Mouse (Mus musculus): Measurements from ENCODE around the gene Lrrc38. TPM values are rescaled to one million over a fixed set of nuclear protein-coding genes. Genes with fewer than 3 reads are reported as not detected.

Lrrc38 gene
- not detected in 2 replicates for polyA plus RNA-seq (2015; fragmentation: Nextera tagmentation; extraction: Ambion mirVana)

DNA sequence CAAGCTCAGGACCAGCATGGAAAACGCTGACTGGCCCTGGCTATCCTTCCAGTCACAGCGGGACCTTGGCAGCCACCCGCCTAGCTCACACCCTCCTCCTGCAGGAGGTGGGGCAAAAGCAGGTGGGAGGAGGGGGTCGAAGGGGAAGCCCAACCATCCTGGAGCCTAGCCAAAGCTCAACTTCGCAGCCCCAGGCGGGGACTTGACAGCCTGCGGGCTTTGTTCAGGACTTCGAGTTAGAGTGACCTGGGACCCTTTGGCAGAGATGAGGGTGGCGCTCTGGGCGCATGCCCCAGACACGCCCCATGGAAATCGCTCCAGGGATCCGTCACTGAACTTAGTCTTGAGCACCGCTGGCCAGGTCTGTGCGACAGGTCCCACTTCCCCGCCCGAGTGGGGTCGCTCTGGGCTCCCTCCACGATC, at the start of gene Lrrc38:
TSS of gene Lrrc38 (plus strand) at position 274 of the 423 bp plus-strand sequence.
- Histone ChIP-seq H3K9me3 (ENCODE audit: control insufficient read depth, low read length) (no peaks in the 10 kb centered on the region), H3K27ac (ENCODE audit: low read length) (no peak within 1 kb of the TSS), H3K36me3 (ENCODE audit: control insufficient read depth, insufficient read depth, low read length) (no peaks in the 10 kb centered on the region), H3K27me3 (replicated peaks; ENCODE audit: control insufficient read depth, insufficient read depth, low read length) (peaks cover 33% of the 10 kb centered on the region), H3K4me3 (ENCODE audit: low read length) (peak within 1 kb of the TSS; percentile 55), H3K9ac (ENCODE audit: low read depth, low read length) (peak within 1 kb of the TSS; percentile 43), H3K4me2 (ENCODE audit: low read depth, low read length) (peak within 1 kb of the TSS; percentile 94), H3K4me1 (ENCODE audit: control insufficient read depth, insufficient read depth, low read length) (peaks cover 5% of the 10 kb centered on the region; the same call in 1 of the 2 replicates)
- ATAC-seq, result peak; percentile 55; the same call in 1 of the 2 replicates
- WGBS, result under 1% methylated on average over 19 of the region's 19 CpGs

DNA sequence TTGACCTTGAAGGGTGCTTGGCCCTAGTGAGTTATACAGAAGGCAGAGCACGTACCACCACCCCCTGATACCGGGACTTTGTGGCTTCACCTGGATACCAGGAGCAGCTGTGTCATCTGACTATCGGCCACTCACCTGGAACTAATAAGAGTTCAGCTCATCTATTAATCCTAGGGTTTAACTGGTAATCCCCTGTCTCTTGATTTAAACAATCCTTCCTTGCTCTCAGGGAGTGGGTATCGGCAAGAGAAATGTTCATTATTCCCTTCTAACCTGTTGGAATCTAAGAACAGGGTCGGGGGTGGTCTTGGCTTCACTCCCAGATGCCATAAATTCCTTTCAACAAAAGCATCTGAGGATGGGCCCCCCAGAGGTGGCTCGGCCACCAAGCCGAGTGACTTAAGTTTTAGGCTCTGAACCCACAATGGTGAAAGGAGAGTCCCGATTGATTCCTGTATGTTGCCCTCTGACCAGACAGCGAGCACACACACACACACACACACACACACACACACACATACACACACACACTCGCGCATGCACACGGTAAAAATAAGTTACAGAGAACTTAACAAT, 49.4 kb upstream of the Lrrc38 start:
- peaks cover 3% of the 10 kb centered on the region; the same call in 1 of the 2 replicates for H3K27me3 ChIP-seq (replicated peaks; ENCODE audit: control insufficient read depth, insufficient read depth, low read length)
- ATAC-seq, result no peak
- peaks cover 13% of the 10 kb centered on the region for H3K4me1 ChIP-seq (ENCODE audit: control insufficient read depth, insufficient read depth, low read length)
- WGBS, result 24% methylated on average over 12 of the region's 12 CpGs
- peak overlapping the region; percentile 59; the same call in 1 of the 2 replicates for H3K4me2 ChIP-seq (ENCODE audit: low read depth, low read length)
- no peaks in the 10 kb centered on the region for H3K36me3 ChIP-seq (ENCODE audit: control insufficient read depth, insufficient read depth, low read length)
- H3K4me3 ChIP-seq (ENCODE audit: low read length), result peak overlapping the region; percentile 51; the same call in 1 of the 2 replicates
- H3K27ac ChIP-seq (ENCODE audit: low read length), result no peak overlapping the region
- peak overlapping the region; percentile 44; the same call in 1 of the 2 replicates for H3K9ac ChIP-seq (ENCODE audit: low read depth, low read length)
- no peaks in the 10 kb centered on the region for H3K9me3 ChIP-seq (ENCODE audit: control insufficient read depth, low read length)

- ATAC-seq, result no peak
- Histone ChIP-seq H3K36me3 (ENCODE audit: control insufficient read depth, insufficient read depth, low read length) (no peaks in the 10 kb centered on the region), H3K9me3 (ENCODE audit: control insufficient read depth, low read length) (no peaks in the 10 kb centered on the region), H3K27ac (ENCODE audit: low read length) (no peak overlapping the region), H3K9ac (ENCODE audit: low read depth, low read length) (no peak overlapping the region), H3K4me2 (ENCODE audit: low read depth, low read length) (no peak overlapping the region), H3K4me3 (ENCODE audit: low read length) (no peak overlapping the region), H3K27me3 (replicated peaks; ENCODE audit: control insufficient read depth, insufficient read depth, low read length) (peaks cover 3% of the 10 kb centered on the region; the same call in 1 of the 2 replicates), H3K4me1 (ENCODE audit: control insufficient read depth, insufficient read depth, low read length) (peaks cover 13% of the 10 kb centered on the region)
- 57% methylated on average over 5 of the region's 5 CpGs for WGBS
Observed at GRCm38 (mm10) chr4:143301042-143301441, 48.5 kb upstream of the Lrrc38 start.

GRCm38 (mm10) chr4:143301875-143302274, 47.7 kb upstream of the Lrrc38 start:
- H3K27ac ChIP-seq (ENCODE audit: low read length), result no peak overlapping the region
- peaks cover 11% of the 10 kb centered on the region for H3K4me1 ChIP-seq (ENCODE audit: control insufficient read depth, insufficient read depth, low read length)
- no peak overlapping the region for H3K9ac ChIP-seq (ENCODE audit: low read depth, low read length)
- 40% methylated on average over 4 of the region's 4 CpGs for WGBS
- no peak overlapping the region for H3K4me3 ChIP-seq (ENCODE audit: low read length)
- ATAC-seq, result peak; percentile 47
- no peaks in the 10 kb centered on the region for H3K9me3 ChIP-seq (ENCODE audit: control insufficient read depth, low read length)
- H3K4me2 ChIP-seq (ENCODE audit: low read depth, low read length), result no peak overlapping the region
- H3K27me3 ChIP-seq (replicated peaks; ENCODE audit: control insufficient read depth, insufficient read depth, low read length), result peaks cover 3% of the 10 kb centered on the region; the same call in 1 of the 2 replicates
- no peaks in the 10 kb centered on the region for H3K36me3 ChIP-seq (ENCODE audit: control insufficient read depth, insufficient read depth, low read length)

DNA sequence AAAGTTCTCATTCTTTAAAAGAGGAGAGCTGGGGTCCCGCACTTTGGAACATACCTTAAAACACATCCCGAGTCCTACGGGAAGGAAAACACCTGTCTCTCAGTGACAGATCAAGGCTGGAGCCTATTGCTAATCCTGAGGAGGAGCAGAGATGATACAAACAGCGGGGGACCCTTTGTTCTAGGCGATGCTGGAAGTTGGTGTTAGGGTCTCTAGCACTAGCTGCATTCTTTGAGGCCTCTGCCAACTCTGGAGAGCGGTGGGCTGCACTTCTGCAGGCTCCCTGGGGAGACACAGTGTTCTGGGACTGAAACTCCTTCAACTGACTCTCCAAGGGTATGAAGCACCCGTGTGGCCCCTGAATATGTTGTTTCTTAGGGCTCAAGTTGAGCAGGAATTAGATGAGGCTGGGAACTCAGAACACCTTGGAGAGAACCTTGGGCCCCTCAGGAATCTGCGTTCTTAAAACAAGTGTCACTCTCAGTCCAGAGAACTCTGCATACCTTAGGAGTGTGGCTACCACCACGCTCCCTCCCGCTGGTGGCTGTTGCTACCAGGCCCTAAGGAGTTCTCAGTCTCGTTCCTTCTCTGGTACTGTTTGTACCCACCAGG, 47.2 kb upstream of the Lrrc38 start:
- no peak overlapping the region for H3K9ac ChIP-seq (ENCODE audit: low read depth, low read length)
- H3K27ac ChIP-seq (ENCODE audit: low read length), result no peak overlapping the region
- peaks cover 3% of the 10 kb centered on the region; the same call in 1 of the 2 replicates for H3K27me3 ChIP-seq (replicated peaks; ENCODE audit: control insufficient read depth, insufficient read depth, low read length)
- no peaks in the 10 kb centered on the region for H3K9me3 ChIP-seq (ENCODE audit: control insufficient read depth, low read length)
- no peaks in the 10 kb centered on the region for H3K36me3 ChIP-seq (ENCODE audit: control insufficient read depth, insufficient read depth, low read length)
- no peak overlapping the region for H3K4me2 ChIP-seq (ENCODE audit: low read depth, low read length)
- WGBS, result 49% methylated on average over 11 of the region's 11 CpGs
- no peak overlapping the region for H3K4me3 ChIP-seq (ENCODE audit: low read length)
- ATAC-seq, result no peak
- H3K4me1 ChIP-seq (ENCODE audit: control insufficient read depth, insufficient read depth, low read length), result peaks cover 11% of the 10 kb centered on the region

GRCm38 (mm10) chr4:143305031-143305430, 44.5 kb upstream of the Lrrc38 start:
- 0 out of 2 replicates have a peak, but pooled peaks cover 1% of the 10 kb centered on the region for H3K27me3 ChIP-seq (replicated peaks; ENCODE audit: control insufficient read depth, insufficient read depth, low read length)
- H3K4me2 ChIP-seq (ENCODE audit: low read depth, low read length), result no peak overlapping the region
- no peaks in the 10 kb centered on the region for H3K36me3 ChIP-seq (ENCODE audit: control insufficient read depth, insufficient read depth, low read length)
- peaks cover 9% of the 10 kb centered on the region for H3K4me1 ChIP-seq (ENCODE audit: control insufficient read depth, insufficient read depth, low read length)
- no peak for ATAC-seq
- H3K9ac ChIP-seq (ENCODE audit: low read depth, low read length), result no peak overlapping the region
- H3K9me3 ChIP-seq (ENCODE audit: control insufficient read depth, low read length), result no peaks in the 10 kb centered on the region
- no peak overlapping the region for H3K4me3 ChIP-seq (ENCODE audit: low read length)
- no peak overlapping the region for H3K27ac ChIP-seq (ENCODE audit: low read length)
- 95% methylated on average over 4 of the region's 4 CpGs for WGBS

GRCm38 (mm10) chr4:143305987-143306772, 43.4 kb upstream of the Lrrc38 start:
- ATAC-seq, result no peak
- 43% methylated on average over 5 of the region's 5 CpGs for WGBS
- Histone ChIP-seq H3K4me2 (ENCODE audit: low read depth, low read length) (no peak overlapping the region), H3K9me3 (ENCODE audit: control insufficient read depth, low read length) (no peaks in the 10 kb centered on the region), H3K36me3 (ENCODE audit: control insufficient read depth, insufficient read depth, low read length) (no peaks in the 10 kb centered on the region), H3K4me3 (ENCODE audit: low read length) (no peak overlapping the region), H3K27ac (ENCODE audit: low read length) (no peak overlapping the region), H3K9ac (ENCODE audit: low read depth, low read length) (no peak overlapping the region), H3K4me1 (ENCODE audit: control insufficient read depth, insufficient read depth, low read length) (peaks cover 4% of the 10 kb centered on the region; the same call in 1 of the 2 replicates), H3K27me3 (replicated peaks; ENCODE audit: control insufficient read depth, insufficient read depth, low read length) (no peaks in the 10 kb centered on the region)

GRCm38 (mm10) chr4:143311341-143311740, 38.2 kb upstream of the Lrrc38 start:
- Histone ChIP-seq H3K4me2 (ENCODE audit: low read depth, low read length) (no peak overlapping the region), H3K4me3 (ENCODE audit: low read length) (no peak overlapping the region)
- WGBS, result 46% methylated on average over 2 of the region's 2 CpGs

DNA sequence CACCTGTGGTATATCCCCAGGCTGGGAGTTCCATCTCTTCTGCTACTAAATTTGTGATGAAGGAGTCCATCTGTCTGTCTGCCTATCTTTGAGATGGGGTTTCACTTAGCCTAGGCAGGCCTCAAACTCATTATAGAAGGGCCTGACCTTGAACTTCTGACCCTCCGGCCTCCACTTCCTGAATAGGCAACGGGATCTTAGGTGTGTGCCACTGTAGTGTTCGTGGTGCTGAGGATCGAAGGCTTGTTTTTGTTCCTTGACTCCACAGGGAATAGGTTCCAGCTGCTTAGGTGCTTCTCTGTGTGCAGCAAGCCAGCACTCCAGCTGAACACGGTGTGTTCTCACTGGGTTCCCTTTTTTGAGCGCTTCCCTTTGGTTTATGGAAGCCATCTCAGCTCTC, 36.3 kb upstream of the Lrrc38 start:
- Histone ChIP-seq H3K27me3 (replicated peaks; ENCODE audit: control insufficient read depth, insufficient read depth, low read length) (no peaks in the 10 kb centered on the region), H3K4me1 (ENCODE audit: control insufficient read depth, insufficient read depth, low read length) (no peaks in the 10 kb centered on the region), H3K36me3 (ENCODE audit: control insufficient read depth, insufficient read depth, low read length) (no peaks in the 10 kb centered on the region), H3K9me3 (ENCODE audit: control insufficient read depth, low read length) (no peaks in the 10 kb centered on the region), H3K4me2 (ENCODE audit: low read depth, low read length) (no peak overlapping the region), H3K4me3 (ENCODE audit: low read length) (no peak overlapping the region), H3K27ac (ENCODE audit: low read length) (no peak overlapping the region), H3K9ac (ENCODE audit: low read depth, low read length) (no peak overlapping the region)
- 74% methylated on average over 6 of the region's 6 CpGs for WGBS
- ATAC-seq, result no peak

More at GRCm38 (mm10) chr4:143311341-143311740, 38.2 kb upstream of the Lrrc38 start:
- Histone ChIP-seq H3K9me3 (ENCODE audit: control insufficient read depth, low read length) (no peaks in the 10 kb centered on the region), H3K36me3 (ENCODE audit: control insufficient read depth, insufficient read depth, low read length) (no peaks in the 10 kb centered on the region), H3K27me3 (replicated peaks; ENCODE audit: control insufficient read depth, insufficient read depth, low read length) (no peaks in the 10 kb centered on the region), H3K4me1 (ENCODE audit: control insufficient read depth, insufficient read depth, low read length) (no peaks in the 10 kb centered on the region), H3K9ac (ENCODE audit: low read depth, low read length) (no peak overlapping the region), H3K27ac (ENCODE audit: low read length) (no peak overlapping the region)
- ATAC-seq, result no peak

All from intestine, embryonic 16.5 days (tissue).